Mouse (Mus musculus) CH12.LX (cell line): ENCODE results near the gene Gatad2a. TPM values are rescaled to one million over a fixed set of nuclear protein-coding genes. Genes with fewer than 3 reads are reported as not detected.

Experiments used
- DNase-seq: peaks from one replicate; pipeline ENCODE4 v3.0.0-alpha.2; 2013; ENCODE audit errors: extremely low read depth
- H3K27ac ChIP-seq: 2 replicates; pipeline ENCODE4 v1.5.1; 2012; ENCODE audit warnings: low read depth, mild to moderate bottlenecking, control low read depth, moderate library complexity; ENCODE audit not compliant: insufficient read depth
- H3K27me3 ChIP-seq: replicated peaks from 2 replicates; pipeline ENCODE3; 2012; ENCODE audit warnings: inconsistent platforms
- H3K36me3 ChIP-seq, 2 experiments: replicated peaks in 1 of 2; 2 replicates each; pipeline versions ENCODE3 to v1.6.1; 2012; ENCODE audit warnings: inconsistent platforms in 1 of 2, low read length in 1 of 2, mild to moderate bottlenecking in 1 of 2, mixed read lengths in 1 of 2, moderate library complexity in 1 of 2; ENCODE audit not compliant: control insufficient read depth in 1 of 2, insufficient read depth in 1 of 2
- H3K4me1 ChIP-seq, 2 experiments: 2 replicates each; pipeline ENCODE4 v1.6.1; 2012; ENCODE audit warnings: inconsistent platforms in 1 of 2, moderate library complexity in 1 of 2; ENCODE audit not compliant: insufficient read depth in 2 of 2, control insufficient read depth in 1 of 2
- H3K4me2 ChIP-seq: 2 replicates; pipeline ENCODE4 v1.6.1; 2012; ENCODE audit warnings: low read depth, mild to moderate bottlenecking, control low read depth; ENCODE audit not compliant: poor library complexity, insufficient read depth, severe bottlenecking
- H3K4me3 ChIP-seq, 3 experiments: fragments of 150-350 bp in 1 of 3; sonication (generic) in 1 of 3; replicated peaks in 1 of 3; 2 replicates each; pipeline versions ENCODE3 to v1.5.1; 2011 to 2012; ENCODE audit warnings: low read depth in 2 of 3, low read length in 2 of 3, mild to moderate bottlenecking in 2 of 3, moderate library complexity in 2 of 3, control low read depth in 1 of 3, improper control_type of control experiment in 1 of 3, inconsistent platforms in 1 of 3, mixed read lengths in 1 of 3; ENCODE audit not compliant: poor library complexity in 1 of 3
- H3K79me2 ChIP-seq: replicated peaks from 2 replicates; pipeline ENCODE4 v1.6.1; 2012; ENCODE audit warnings: mild to moderate bottlenecking, moderate library complexity; ENCODE audit not compliant: control insufficient read depth, poor library complexity, insufficient read depth, severe bottlenecking; ENCODE audit errors: extremely low read depth
- H3K9ac ChIP-seq: 2 replicates; pipeline ENCODE4 v1.6.1; 2012; ENCODE audit warnings: low read depth, mild to moderate bottlenecking, control low read depth, moderate library complexity; ENCODE audit not compliant: insufficient read depth
- H3K9me3 ChIP-seq: replicated peaks from 2 replicates; pipeline ENCODE3; 2012; ENCODE audit warnings: low read length, inconsistent platforms, mixed read lengths
- BHLHE40 ChIP-seq: IDR thresholded peaks from 2 replicates; pipeline ENCODE4 v1.6.1; 2011; ENCODE audit warnings: mild to moderate bottlenecking, low read depth, low read length, improper control_type of control experiment
- CHD1 ChIP-seq: IDR thresholded peaks from 2 replicates; pipeline ENCODE4 v1.6.1; 2012; ENCODE audit warnings: low read depth, low read length, improper control_type of control experiment, inconsistent platforms
- CHD2 ChIP-seq: IDR thresholded peaks from 2 replicates; pipeline ENCODE4 v1.6.1; 2011; ENCODE audit warnings: low read length, improper control_type of control experiment
- CTCF ChIP-seq, 2 experiments: IDR thresholded peaks in 1 of 2; conservative IDR thresholded peaks in 1 of 2; 2 replicates each; pipeline ENCODE4 v1.5.1; 2011 to 2012; ENCODE audit warnings: low read depth in 2 of 2, low read length in 2 of 2, improper control_type of control experiment in 1 of 2, inconsistent platforms in 1 of 2, mild to moderate bottlenecking in 1 of 2, moderate library complexity in 1 of 2
- E2F4 ChIP-seq: IDR thresholded peaks from 2 replicates; pipeline ENCODE4 v1.6.1; 2011; ENCODE audit warnings: low read depth, low read length, improper control_type of control experiment; ENCODE audit not compliant: insufficient replicate concordance
- ELF1 ChIP-seq: IDR thresholded peaks from 2 replicates; pipeline ENCODE4 v1.6.1; 2014; ENCODE audit warnings: low read depth, mild to moderate bottlenecking, inconsistent platforms, low read length, improper control_type of control experiment
- EP300 ChIP-seq: IDR thresholded peaks from 2 replicates; pipeline ENCODE4 v1.6.1; 2011; ENCODE audit warnings: low read length, improper control_type of control experiment
- ETS1 ChIP-seq: conservative IDR thresholded peaks from 2 replicates; pipeline ENCODE4 v1.6.1; 2012; ENCODE audit warnings: low read depth, mild to moderate bottlenecking, inconsistent platforms, low read length, improper control_type of control experiment, moderate library complexity
- HCFC1 ChIP-seq: IDR thresholded peaks from 2 replicates; pipeline ENCODE4 v1.6.1; 2012; ENCODE audit warnings: low read depth, mild to moderate bottlenecking, inconsistent platforms, low read length, improper control_type of control experiment
- IRF4 ChIP-seq: IDR thresholded peaks from 2 replicates; pipeline ENCODE4 v1.6.1; 2014; ENCODE audit warnings: low read depth, mild to moderate bottlenecking, inconsistent platforms, low read length, improper control_type of control experiment
- JUN ChIP-seq: IDR thresholded peaks from 2 replicates; pipeline ENCODE4 v1.6.1; 2011; ENCODE audit warnings: low read depth, mild to moderate bottlenecking, low read length, improper control_type of control experiment, moderate library complexity; ENCODE audit not compliant: insufficient read depth
- KAT2A ChIP-seq: IDR thresholded peaks from 2 replicates; pipeline ENCODE4 v1.6.1; 2012; ENCODE audit warnings: low read length, improper control_type of control experiment, inconsistent platforms; ENCODE audit not compliant: insufficient replicate concordance
- MAFK ChIP-seq: IDR thresholded peaks from 2 replicates; pipeline ENCODE4 v1.6.1; 2011; ENCODE audit warnings: low read length, improper control_type of control experiment; ENCODE audit not compliant: insufficient replicate concordance
- MAX ChIP-seq: IDR thresholded peaks from 2 replicates; pipeline ENCODE4 v1.6.1; 2011; ENCODE audit warnings: low read length, improper control_type of control experiment
- MAZ ChIP-seq: IDR thresholded peaks from 2 replicates; pipeline ENCODE4 v1.6.1; 2012; ENCODE audit warnings: low read depth, mild to moderate bottlenecking, inconsistent platforms, low read length, improper control_type of control experiment, moderate library complexity
- MEF2A ChIP-seq: IDR thresholded peaks from 2 replicates; pipeline ENCODE4 v1.6.1; 2014; ENCODE audit warnings: low read depth, mild to moderate bottlenecking, inconsistent platforms, low read length, improper control_type of control experiment, borderline replicate concordance
- MYC ChIP-seq: IDR thresholded peaks from 2 replicates; pipeline ENCODE4 v1.6.1; 2011; ENCODE audit warnings: low read depth, mild to moderate bottlenecking, improper control_type of control experiment, low read length
- NELFE ChIP-seq: IDR thresholded peaks from 2 replicates; pipeline ENCODE4 v1.6.1; 2011; ENCODE audit warnings: low read depth, low read length, improper control_type of control experiment
- PAX5 ChIP-seq: IDR thresholded peaks from 2 replicates; pipeline ENCODE4 v1.6.1; 2012; ENCODE audit warnings: low read length, inconsistent platforms, mixed read lengths
- POLR2A ChIP-seq: IDR thresholded peaks from 2 replicates; pipeline ENCODE4 v1.6.1; 2011; ENCODE audit warnings: low read depth, mild to moderate bottlenecking, improper control_type of control experiment, low read length
- POLR2AphosphoS2 ChIP-seq: IDR thresholded peaks from 2 replicates; pipeline ENCODE4 v1.6.1; 2011; ENCODE audit warnings: low read depth, low read length, improper control_type of control experiment
- RAD21 ChIP-seq: IDR thresholded peaks from 2 replicates; pipeline ENCODE4 v1.6.1; 2011; ENCODE audit warnings: low read depth, mild to moderate bottlenecking, low read length, improper control_type of control experiment, moderate library complexity
- SIN3A ChIP-seq: IDR thresholded peaks from 2 replicates; pipeline ENCODE4 v1.6.1; 2012; ENCODE audit warnings: low read length, improper control_type of control experiment, inconsistent platforms
- TCF12 ChIP-seq: IDR thresholded peaks from 2 replicates; pipeline ENCODE4 v1.6.1; 2014; ENCODE audit warnings: low read depth, mild to moderate bottlenecking, inconsistent platforms, low read length, improper control_type of control experiment
- USF1 ChIP-seq: IDR thresholded peaks from 2 replicates; pipeline ENCODE4 v1.6.1; 2014; ENCODE audit warnings: low read depth, mild to moderate bottlenecking, inconsistent platforms, low read length, improper control_type of control experiment
- ZC3H11A ChIP-seq: IDR thresholded peaks from 2 replicates; pipeline ENCODE4 v1.6.1; 2012; ENCODE audit warnings: low read depth, mild to moderate bottlenecking, inconsistent platforms, low read length, improper control_type of control experiment
- ZKSCAN1 ChIP-seq: IDR thresholded peaks from 2 replicates; pipeline ENCODE4 v1.6.1; 2012; ENCODE audit warnings: low read depth, inconsistent platforms, low read length, improper control_type of control experiment, borderline replicate concordance
- dilution Hi-C: fragments of 300-500 bp; cut with MboI; formaldehyde crosslinking; loops from 2 replicates; pipeline ENCODE4 v1.14.3; 2020; ENCODE audit warnings: low sequenced_read_pairs; ENCODE audit not compliant: extremely low pct_unique_long_range_greater_than_20kb, extremely low pct_ligation_motif_present
- in situ Hi-C: fragments of 300-500 bp; cut with MboI; formaldehyde crosslinking; loops from 3 replicates; pipeline ENCODE4 v1.14.3; 2019; ENCODE audit warnings: low sequenced_read_pairs, low pct_ligation_motif_present, low pct_unique_long_range_greater_than_20kb, mixed read lengths
- polyA plus RNA-seq: library from polyadenylated mRNA; unstranded; fragments of >175 nt; gene quantifications from 2 replicates; pipeline ENCODE4 v1.2.1, GENCODE M21; 2012; ENCODE audit warnings: low read depth; ENCODE audit not compliant: insufficient read length
- total RNA-seq, 2 experiments: library from RNA; depleted of rRNA; stranded (reverse); fragments of 300-350 nt in 1 of 2; fragments of >200 nt in 1 of 2; gene quantifications; 2 replicates each; pipeline ENCODE4 v1.2.3; 2012 to 2014

Gatad2a gene
- total and polyA plus RNA-seq, 3 experiments: 35.7 to 95.1 (median 70.8) TPM

DNA sequence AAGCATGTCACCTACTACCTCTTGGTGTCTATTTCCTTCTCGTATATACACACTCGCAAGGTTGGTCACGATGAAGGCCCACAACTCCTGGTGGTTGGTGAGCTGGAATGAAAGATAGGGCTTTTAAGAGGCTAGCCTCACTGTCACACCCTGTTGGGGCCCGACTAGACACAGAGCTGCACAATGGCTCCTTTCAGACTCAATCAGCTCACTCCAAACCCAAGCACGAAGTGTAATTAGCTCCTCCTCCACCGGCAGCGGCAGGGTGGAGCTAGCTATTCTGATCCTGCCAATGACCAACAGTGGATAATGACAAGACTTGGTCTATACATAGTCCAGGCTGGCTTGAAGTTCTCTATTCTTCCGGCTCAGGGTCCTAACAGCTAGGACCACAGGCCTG, 27.4 kb upstream of the Gatad2a start:
- Histone ChIP-seq H3K4me2 (no peak overlapping the region), H3K4me1 (peaks cover 7 to 24% of the 10 kb centered on the region in 2 experiments), H3K27me3 (no peaks in the 10 kb centered on the region), H3K36me3 (peaks cover 94 to 100% of the 10 kb centered on the region in 2 experiments), H3K9ac (no peak overlapping the region), H3K9me3 (no peaks in the 10 kb centered on the region), H3K27ac (no peak overlapping the region), H3K79me2 (no peaks in the 10 kb centered on the region), H3K4me3 (no peak overlapping the region)
- no peak for DNase-seq
- TF ChIP-seq NELFE: no peak
- no peak for TF ChIP-seq MEF2A
- TF ChIP-seq POLR2A: no peak
- no peak for TF ChIP-seq MYC
- TF ChIP-seq CTCF (conservative IDR thresholded peaks at IDR 0.05 in 1 of 2, IDR thresholded peaks at IDR 0.05 in 1 of 2; ENCODE audit: low read depth in 2 of 2, low read length in 2 of 2): no peak
- no peak for TF ChIP-seq HCFC1
- TF ChIP-seq ZKSCAN1: no peak
- TF ChIP-seq TCF12: no peak
- no peak for TF ChIP-seq KAT2A
- no peak for TF ChIP-seq E2F4
- TF ChIP-seq EP300: no peak
- TF ChIP-seq MAFK: no peak
- no peak for TF ChIP-seq MAZ
- no peak for TF ChIP-seq RAD21
- no peak for TF ChIP-seq ZC3H11A
- no peak for TF ChIP-seq SIN3A
- no peak for TF ChIP-seq CHD2
- TF ChIP-seq IRF4: no peak
- in situ Hi-C loops: no loop called here
- dilution Hi-C loops: no loop called here

DNA sequence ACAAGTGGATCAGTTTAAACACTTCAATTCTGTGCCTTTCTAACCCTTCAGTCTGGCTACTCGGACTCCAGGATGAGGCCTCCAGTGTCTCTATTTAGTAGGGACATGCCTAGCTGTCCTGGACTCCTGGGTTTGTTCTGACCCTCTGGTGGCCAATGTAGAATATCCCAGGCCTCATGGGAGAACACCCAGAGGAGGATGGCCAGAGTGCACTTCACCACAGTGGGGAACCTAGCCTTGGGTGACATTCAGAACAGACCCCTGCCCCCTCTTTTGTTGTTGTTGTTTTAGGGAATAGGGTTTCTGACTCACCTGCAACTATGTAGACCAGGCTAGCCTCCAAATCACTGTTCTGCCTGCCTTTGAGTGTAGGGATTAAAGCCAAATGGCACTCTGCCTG, 18.8 kb upstream of the Gatad2a start:
- H3K4me1 ChIP-seq: peaks cover 0 to 6% of the 10 kb centered on the region in 2 experiments; a peak in 2 of 4 replicates
- no peaks in the 10 kb centered on the region for H3K27me3 ChIP-seq
- peaks cover 31 to 61% of the 10 kb centered on the region in 2 experiments for H3K36me3 ChIP-seq
- H3K9me3 ChIP-seq: no peaks in the 10 kb centered on the region
- no peaks in the 10 kb centered on the region for H3K79me2 ChIP-seq
- dilution Hi-C loops: no loop called here
- H3K27ac ChIP-seq: no peak overlapping the region
- H3K4me2 ChIP-seq: no peak overlapping the region
- in situ Hi-C loops: no loop called here
- no peak overlapping the region for H3K9ac ChIP-seq
- no peak for TF ChIP-seq PAX5
- TF ChIP-seq MEF2A: no peak
- no peak for TF ChIP-seq POLR2A
- TF ChIP-seq ZKSCAN1: no peak
- TF ChIP-seq E2F4: no peak
- TF ChIP-seq SIN3A: no peak
- no peak for TF ChIP-seq JUN
- TF ChIP-seq MAX: no peak
- no peak for TF ChIP-seq CTCF (conservative IDR thresholded peaks at IDR 0.05 in 1 of 2, IDR thresholded peaks at IDR 0.05 in 1 of 2; ENCODE audit: low read depth in 2 of 2, low read length in 2 of 2)
- TF ChIP-seq ETS1: no peak
- TF ChIP-seq USF1: no peak
- TF ChIP-seq TCF12: no peak
- no peak for TF ChIP-seq MYC
- TF ChIP-seq CHD1: no peak
- no peak for TF ChIP-seq POLR2AphosphoS2
- TF ChIP-seq BHLHE40: no peak
- no peak for TF ChIP-seq ELF1
- no peak for TF ChIP-seq NELFE
- TF ChIP-seq ZC3H11A: no peak
- no peak for TF ChIP-seq KAT2A
- DNase-seq: no peak
- H3K4me3 ChIP-seq: no peak overlapping the region
